Mouse (Mus musculus): Measurements from ENCODE around the gene Olfr591. TPM values are rescaled to one million over a fixed set of nuclear protein-coding genes. Genes with fewer than 3 reads are reported as not detected.
"Not testable (repeated sequence)": the region's sequence is repeated elsewhere in the genome, so short reads cannot be mapped to it uniquely, and the experiment has no call there.

The Olfr591 gene
- total RNA-seq (2021) (not detected), polyA plus RNA-seq (2012; rRNA removed) (not detected in 2 replicates)
- long read RNA-seq = 0 reads

DNA sequence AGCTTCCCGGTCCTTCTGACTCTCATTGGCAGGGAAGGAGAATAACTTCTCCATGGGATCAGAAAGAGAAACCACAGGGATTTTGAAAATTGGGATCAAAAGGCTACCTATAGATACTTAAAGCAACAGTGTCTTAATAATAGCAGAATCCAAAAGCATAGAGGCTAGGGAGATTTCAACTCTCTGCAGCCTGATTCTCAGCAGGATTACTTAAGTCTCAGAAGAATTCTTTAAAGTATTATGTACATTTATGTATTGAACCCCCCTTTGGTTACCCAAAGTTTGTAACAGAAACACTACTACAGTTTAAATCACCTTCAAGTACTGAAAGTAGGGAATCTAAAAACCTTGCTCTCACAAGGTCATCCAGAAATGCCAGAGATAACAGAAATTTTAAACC is at the start of gene Olfr591:
Gene Olfr591 (minus strand): TSS at position 101 of the 400 bp plus-strand sequence.
- DNase-seq = no peak

- no peak for DNase-seq
Measured at GRCm38 (mm10) chr7:103216696-103217095, 38.6 kb upstream of the Olfr591 start, which contains the start of gene Olfr594. TSS of gene Olfr594 (plus strand) at chr7:103216996.

DNA sequence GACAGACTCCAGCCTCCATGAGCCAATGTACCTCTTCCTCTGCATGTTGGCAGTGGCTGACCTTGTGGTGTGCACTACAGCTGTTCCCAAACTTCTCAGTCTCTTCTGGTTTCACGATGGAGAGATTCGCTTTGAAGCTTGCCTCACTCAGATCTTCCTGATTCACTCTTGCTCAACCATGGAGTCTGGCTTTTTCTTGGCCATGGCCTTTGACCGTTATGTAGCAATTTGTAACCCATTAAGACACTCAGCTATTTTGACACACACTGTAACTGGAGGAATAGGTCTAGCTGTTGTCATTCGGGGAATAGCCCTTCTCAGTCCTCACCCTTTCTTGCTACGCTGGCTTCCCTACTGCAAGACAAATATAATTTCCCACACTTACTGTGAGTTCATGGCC is 33.9 kb upstream of the Olfr591 start:
- not testable (repeated sequence) for DNase-seq

GRCm38 (mm10) chr7:103211562-103211961 is 33.4 kb upstream of the Olfr591 start, which contains the start of gene Olfr593:
TSS of gene Olfr593 (plus strand) at chr7:103211862.
- DNase-seq = no peak

DNA sequence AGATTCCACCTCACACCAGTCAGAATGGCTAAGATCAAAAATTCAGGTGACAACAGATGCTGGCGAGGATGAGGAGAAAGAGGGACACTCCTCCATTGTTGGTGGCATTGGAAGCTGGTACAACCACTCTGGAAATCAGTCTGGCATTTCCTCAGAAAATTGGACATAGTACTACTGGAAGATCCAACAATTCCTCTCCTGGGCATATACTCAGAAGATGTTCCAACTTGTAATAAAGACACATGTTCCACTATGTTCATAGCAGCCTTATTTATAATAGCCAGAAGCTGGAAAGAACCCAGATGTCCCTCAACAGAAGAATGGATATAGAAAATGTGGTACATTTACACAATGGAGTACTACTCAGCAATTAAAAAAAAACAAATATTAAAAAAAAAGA is 6.4 kb upstream of the Olfr591 start, which contains the start of gene Olfr592:
Gene Olfr592 (plus strand): TSS at position 301 of the 400 bp plus-strand sequence.
- not testable (repeated sequence) for DNase-seq

DNA sequence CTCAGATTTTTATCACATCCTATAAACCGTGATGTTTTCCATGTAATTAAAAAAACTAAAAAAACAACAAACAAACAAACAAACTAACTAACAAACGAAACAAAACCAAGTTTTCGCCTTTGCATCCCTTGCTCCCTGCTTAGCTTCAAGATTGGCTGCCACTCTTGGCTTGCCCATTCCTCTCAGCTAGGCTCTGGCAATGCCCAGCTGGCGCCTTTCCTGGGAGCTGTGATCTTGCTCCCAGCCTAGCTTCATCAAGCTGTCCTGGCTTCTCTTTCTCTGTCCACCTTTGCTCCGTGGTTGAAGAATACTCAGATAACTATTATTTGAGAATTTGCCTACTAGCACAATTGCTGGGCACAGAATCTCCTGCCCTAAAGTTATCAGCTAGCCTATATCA is 8.4 kb downstream of the Olfr591 start:
- DNase-seq = no peak

- DNase-seq = no peak
Measured at GRCm38 (mm10) chr7:103156256-103156655, 21.9 kb downstream of the Olfr591 start, which contains the start of gene Olfr589. TSS of gene Olfr589 (minus strand) at chr7:103156356.

GRCm38 (mm10) chr7:103140579-103140978 is 37.6 kb downstream of the Olfr591 start, which contains the start of gene Olfr588-ps1:
TSS of gene Olfr588-ps1 (plus strand) at chr7:103140879.
- no peak for DNase-seq

DNA sequence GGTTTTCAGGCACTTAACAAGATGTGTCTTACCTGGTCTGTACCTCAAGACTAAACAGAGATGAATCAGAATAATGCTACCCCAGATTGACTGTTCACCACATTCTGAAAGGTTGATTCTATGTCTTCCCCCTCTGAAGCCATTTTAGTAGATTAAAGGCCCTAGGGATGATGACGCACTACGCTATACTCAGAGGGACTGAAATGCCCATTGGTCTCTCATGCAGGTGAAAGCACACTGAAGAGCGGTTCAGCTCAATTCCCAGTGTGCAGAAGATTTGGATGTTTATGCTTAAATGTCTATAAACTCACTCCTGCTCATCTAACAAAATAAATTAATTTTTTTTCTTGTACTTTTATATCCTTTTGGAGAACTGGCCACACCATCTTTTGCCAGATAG is 52.6 kb downstream of the Olfr591 start, which contains the start of gene Olfr586:
Gene Olfr586 (minus strand): TSS at position 101 of the 400 bp plus-strand sequence.
- DNase-seq = no peak

DNA sequence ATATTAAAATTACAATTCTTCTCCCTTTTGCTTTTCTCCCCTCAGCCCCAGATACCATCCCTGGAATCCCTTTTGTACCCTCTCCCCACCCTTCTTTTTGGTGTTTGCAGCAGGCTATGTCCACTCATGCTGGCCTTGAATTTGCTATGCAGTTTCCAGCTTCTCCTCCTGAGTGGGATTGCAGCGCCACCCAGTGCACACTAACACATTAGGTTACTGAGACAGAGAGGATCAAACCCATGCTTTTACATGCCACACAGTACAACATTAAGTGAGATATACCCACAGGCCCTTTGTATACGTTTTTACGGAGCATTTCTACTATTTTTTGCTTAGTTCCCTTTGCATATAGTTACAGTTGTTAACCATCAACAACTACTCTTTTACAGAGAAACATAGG is 58.7 kb downstream of the Olfr591 start:
- no peak for DNase-seq

Other genes with a start within 250 kb of the Olfr591 start
- gene Olfr573-ps1, start 235.8 kb downstream of the Olfr591 start, total RNA-seq (2021) = not detected
- gene Olfr573-ps1, start 235.8 kb downstream of the Olfr591 start, polyA plus RNA-seq (2012; rRNA removed) = not detected in 2 replicates
- not detected for gene Olfr574, start 229.9 kb downstream of the Olfr591 start, total RNA-seq (2021)
- not detected in 2 replicates for gene Olfr574, start 229.9 kb downstream of the Olfr591 start, polyA plus RNA-seq (2012; rRNA removed)
- gene Olfr575, start 219.6 kb downstream of the Olfr591 start, total RNA-seq (2021) = not detected
- gene Olfr575, start 219.6 kb downstream of the Olfr591 start, polyA plus RNA-seq (2012; rRNA removed) = not detected in 2 replicates
- gene Olfr576, start 215.7 kb downstream of the Olfr591 start, total RNA-seq (2021) = not detected
- not detected in 2 replicates for gene Olfr576, start 215.7 kb downstream of the Olfr591 start, polyA plus RNA-seq (2012; rRNA removed)
- gene Olfr577, start 202.4 kb downstream of the Olfr591 start, total RNA-seq (2021) = not detected
- not detected in 2 replicates for gene Olfr577, start 202.4 kb downstream of the Olfr591 start, polyA plus RNA-seq (2012; rRNA removed)
- not detected for gene Olfr578, start 189.0 kb downstream of the Olfr591 start, total RNA-seq (2021)
- gene Olfr578, start 189.0 kb downstream of the Olfr591 start, polyA plus RNA-seq (2012; rRNA removed) = not detected in 2 replicates
- gene Olfr582, start 140.3 kb downstream of the Olfr591 start, total RNA-seq (2021) = not detected
- gene Olfr582, start 140.3 kb downstream of the Olfr591 start, polyA plus RNA-seq (2012; rRNA removed) = not detected in 2 replicates
- not detected for gene Olfr583, start 127.0 kb downstream of the Olfr591 start, total RNA-seq (2021)
- gene Olfr583, start 127.0 kb downstream of the Olfr591 start, polyA plus RNA-seq (2012; rRNA removed) = not detected in 2 replicates
- not detected for gene Olfr584, start 96.5 kb downstream of the Olfr591 start, total RNA-seq (2021)
- gene Olfr584, start 96.5 kb downstream of the Olfr591 start, polyA plus RNA-seq (2012; rRNA removed) = not detected in 2 replicates
- not detected for gene Olfr585, start 80.6 kb downstream of the Olfr591 start, total RNA-seq (2021)
- gene Olfr585, start 80.6 kb downstream of the Olfr591 start, polyA plus RNA-seq (2012; rRNA removed) = not detected in 2 replicates
- not detected for gene Olfr586, start 52.7 kb downstream of the Olfr591 start, total RNA-seq (2021)
- not detected in 2 replicates for gene Olfr586, start 52.7 kb downstream of the Olfr591 start, polyA plus RNA-seq (2012; rRNA removed)
- not detected for gene Olfr588-ps1, start 37.5 kb downstream of the Olfr591 start, total RNA-seq (2021)
- not detected in 2 replicates for gene Olfr588-ps1, start 37.5 kb downstream of the Olfr591 start, polyA plus RNA-seq (2012; rRNA removed)
- not detected for gene Olfr589, start 22.0 kb downstream of the Olfr591 start, total RNA-seq (2021)
- not detected in 2 replicates for gene Olfr589, start 22.0 kb downstream of the Olfr591 start, polyA plus RNA-seq (2012; rRNA removed)
- not detected for gene Olfr592, start 6.5 kb upstream of the Olfr591 start, total RNA-seq (2021)
- not detected in 2 replicates for gene Olfr592, start 6.5 kb upstream of the Olfr591 start, polyA plus RNA-seq (2012; rRNA removed)
- not detected for gene Olfr593, start 33.5 kb upstream of the Olfr591 start, total RNA-seq (2021)
- not detected in 2 replicates for gene Olfr593, start 33.5 kb upstream of the Olfr591 start, polyA plus RNA-seq (2012; rRNA removed)
- not detected for gene Olfr594, start 38.7 kb upstream of the Olfr591 start, total RNA-seq (2021)
- not detected in 2 replicates for gene Olfr594, start 38.7 kb upstream of the Olfr591 start, polyA plus RNA-seq (2012; rRNA removed)
- not detected for gene Usp17ld, start 74.2 kb upstream of the Olfr591 start, total RNA-seq (2021)
- gene Usp17ld, start 74.2 kb upstream of the Olfr591 start, polyA plus RNA-seq (2012; rRNA removed) = not detected in 2 replicates
- not detected for gene Olfr596, start 127.3 kb upstream of the Olfr591 start, total RNA-seq (2021)
- not detected in 2 replicates for gene Olfr596, start 127.3 kb upstream of the Olfr591 start, polyA plus RNA-seq (2012; rRNA removed)
- gene Olfr597, start 138.0 kb upstream of the Olfr591 start, total RNA-seq (2021) = not detected
- not detected in 2 replicates for gene Olfr597, start 138.0 kb upstream of the Olfr591 start, polyA plus RNA-seq (2012; rRNA removed)
- gene Olfr598, start 145.2 kb upstream of the Olfr591 start, total RNA-seq (2021) = not detected
- not detected in 2 replicates for gene Olfr598, start 145.2 kb upstream of the Olfr591 start, polyA plus RNA-seq (2012; rRNA removed)
- gene Olfr599, start 157.6 kb upstream of the Olfr591 start, total RNA-seq (2021) = not detected
- gene Olfr599, start 157.6 kb upstream of the Olfr591 start, polyA plus RNA-seq (2012; rRNA removed) = not detected in 2 replicates
- gene Olfr600, start 171.3 kb upstream of the Olfr591 start, total RNA-seq (2021) = not detected
- not detected in 2 replicates for gene Olfr600, start 171.3 kb upstream of the Olfr591 start, polyA plus RNA-seq (2012; rRNA removed)
- not detected for gene Olfr601, start 184.3 kb upstream of the Olfr591 start, total RNA-seq (2021)
- not detected in 2 replicates for gene Olfr601, start 184.3 kb upstream of the Olfr591 start, polyA plus RNA-seq (2012; rRNA removed)
- gene Olfr603, start 207.8 kb upstream of the Olfr591 start, total RNA-seq (2021) = not detected
- gene Olfr603, start 207.8 kb upstream of the Olfr591 start, polyA plus RNA-seq (2012; rRNA removed) = not detected in 2 replicates
- not detected for gene Usp17lc, start 236.7 kb upstream of the Olfr591 start, total RNA-seq (2021)
- gene Usp17lc, start 236.7 kb upstream of the Olfr591 start, polyA plus RNA-seq (2012; rRNA removed) = not detected in 2 replicates

Measured in adrenal gland, adult 2 months (tissue).